Mouse (Mus musculus): ENCODE results near the gene Tsacc. TPM values are rescaled to one million over a fixed set of nuclear protein-coding genes. Genes with fewer than 3 reads are reported as not detected.

The Tsacc gene
- polyA plus RNA-seq, 1 experiment from 2014 or later = 9.1 TPM

DNA sequence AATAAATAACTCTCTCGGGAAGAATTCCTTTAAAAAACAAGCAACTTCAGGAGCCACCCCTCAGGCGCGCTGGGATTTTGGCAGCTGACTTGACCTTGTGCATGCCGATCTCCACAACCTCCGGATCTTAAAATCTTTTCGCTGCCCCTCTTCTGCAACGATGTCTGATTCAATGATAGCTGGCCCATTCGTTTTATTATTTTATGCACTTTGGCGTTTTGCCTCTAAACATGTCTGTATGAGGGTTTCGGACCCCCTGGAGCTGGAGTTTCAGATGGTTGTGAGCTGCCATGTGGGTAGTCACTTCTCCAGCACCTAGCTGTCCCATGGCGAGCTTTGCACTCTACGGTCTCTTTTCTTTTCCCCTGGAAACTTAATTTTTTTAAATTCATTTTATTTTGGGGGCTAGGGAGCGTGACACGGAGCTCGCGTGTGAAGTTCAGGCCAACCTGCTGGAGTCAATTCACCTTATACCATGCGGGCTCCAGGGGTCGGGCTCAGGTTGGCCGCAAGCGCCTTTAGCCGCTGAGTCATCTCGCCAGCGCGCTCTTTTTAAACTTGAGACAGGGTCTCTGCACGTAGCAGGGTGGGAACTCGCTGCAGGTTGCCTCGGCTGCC lies 38.7 kb upstream of the Tsacc start:
- Histone ChIP-seq H3K27ac (replicated peaks) (peak overlapping the region; percentile 95), H3K36me3 (ENCODE audit: control insufficient read depth, insufficient read depth, low read length) (peaks cover 3% of the 10 kb centered on the region; the same call in 1 of the 2 replicates), H3K4me2 (replicated peaks; ENCODE audit: low read depth) (peak overlapping the region; percentile 73), H3K9me3 (ENCODE audit: control insufficient read depth, low read length) (no peaks in the 10 kb centered on the region), H3K27me3 (ENCODE audit: control insufficient read depth, insufficient read depth, low read length) (no peaks in the 10 kb centered on the region), H3K4me1 (replicated peaks; ENCODE audit: control insufficient read depth, insufficient read depth) (peaks cover 3% of the 10 kb centered on the region; the same call in 1 of the 2 replicates), H3K9ac (ENCODE audit: low read length) (peak overlapping the region; percentile 90), H3K4me3 (ENCODE audit: low read depth, low read length) (peak overlapping the region; percentile 81)
- peak; percentile 30 for DNase-seq (ENCODE audit: low spot score)
- under 1% methylated on average over 27 of the region's 27 CpGs for WGBS
- TF ChIP-seq EP300 (optimal IDR thresholded peaks at IDR 0.05) (no peak), CTCF (IDR thresholded peaks at IDR 0.05; ENCODE audit: low read depth) (peak; percentile 26; the same call in 1 of the 2 replicates)
- ATAC-seq (ENCODE audit: low FRiP score, low TSS enrichment) = peak; percentile 35

- Histone ChIP-seq H3K9me3 (ENCODE audit: control insufficient read depth, low read length) (no peaks in the 10 kb centered on the region), H3K4me2 (replicated peaks; ENCODE audit: low read depth) (peak overlapping the region; percentile 73), H3K36me3 (ENCODE audit: control insufficient read depth, insufficient read depth, low read length) (peaks cover 3% of the 10 kb centered on the region; the same call in 1 of the 2 replicates), H3K9ac (ENCODE audit: low read length) (peak overlapping the region; percentile 90), H3K27ac (replicated peaks) (peak overlapping the region; percentile 95), H3K27me3 (ENCODE audit: control insufficient read depth, insufficient read depth, low read length) (no peaks in the 10 kb centered on the region), H3K4me3 (ENCODE audit: low read depth, low read length) (peak overlapping the region; percentile 81), H3K4me1 (replicated peaks; ENCODE audit: control insufficient read depth, insufficient read depth) (peaks cover 3% of the 10 kb centered on the region; the same call in 1 of the 2 replicates)
- TF ChIP-seq CTCF (IDR thresholded peaks at IDR 0.05; ENCODE audit: low read depth) (no peak), EP300 (optimal IDR thresholded peaks at IDR 0.05) (no peak)
- no peak for ATAC-seq (ENCODE audit: low FRiP score, low TSS enrichment)
- WGBS = 28% methylated on average over 3 of the region's 3 CpGs
- no peak for DNase-seq (ENCODE audit: low spot score)
Observed at GRCm38 (mm10) chr3:88334902-88335435, 38.2 kb upstream of the Tsacc start.

DNA sequence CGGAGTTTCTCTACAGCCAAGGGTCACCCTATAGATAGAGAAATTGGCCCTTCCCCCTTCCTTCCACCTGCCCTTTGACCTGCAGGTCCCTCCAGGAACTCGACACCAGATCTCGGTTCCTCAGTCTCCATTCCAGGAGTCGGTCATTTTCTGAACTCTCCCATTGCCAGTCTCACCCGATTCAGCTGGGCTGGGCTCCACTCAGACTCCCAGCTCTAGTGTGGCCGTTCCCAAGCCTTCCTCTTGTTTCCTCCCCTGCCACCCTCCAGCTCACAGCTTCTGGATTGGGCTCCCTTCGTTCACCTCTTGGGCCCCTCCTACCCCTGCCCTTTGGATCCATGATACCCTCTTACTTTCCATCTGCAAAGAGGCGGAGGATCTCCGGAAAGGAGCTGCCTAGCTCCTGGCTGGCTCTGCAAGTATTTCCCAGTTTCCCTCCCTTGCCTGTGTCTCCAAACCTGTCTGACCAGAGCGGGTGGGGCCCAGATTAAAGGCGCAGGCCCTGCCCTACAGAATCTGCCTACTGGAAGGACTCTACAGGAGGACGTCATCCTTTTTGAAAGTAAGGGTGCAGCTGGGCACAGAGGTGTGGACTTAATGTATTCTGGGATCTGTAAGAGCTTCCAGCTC lies 37.3 kb upstream of the Tsacc start:
- WGBS = 38% methylated on average over 12 of the region's 12 CpGs

GRCm38 (mm10) chr3:88331282-88331681 lies 34.5 kb upstream of the Tsacc start:
- H3K27me3 ChIP-seq (ENCODE audit: control insufficient read depth, insufficient read depth, low read length) = no peaks in the 10 kb centered on the region

More for the DNA sequence above, 37.3 kb upstream of the Tsacc start:
- DNase-seq (ENCODE audit: low spot score) = peak; percentile 91
- peak overlapping the region; percentile 95 for H3K27ac ChIP-seq (replicated peaks)
- H3K4me2 ChIP-seq (replicated peaks; ENCODE audit: low read depth) = peak overlapping the region; percentile 52
- H3K9ac ChIP-seq (ENCODE audit: low read length) = peak overlapping the region; percentile 63
- H3K4me3 ChIP-seq (ENCODE audit: low read depth, low read length) = peak overlapping the region; percentile 37
- peak; percentile 84 for ATAC-seq (ENCODE audit: low FRiP score, low TSS enrichment)
- peaks cover 3% of the 10 kb centered on the region; the same call in 1 of the 2 replicates for H3K4me1 ChIP-seq (replicated peaks; ENCODE audit: control insufficient read depth, insufficient read depth)
- H3K36me3 ChIP-seq (ENCODE audit: control insufficient read depth, insufficient read depth, low read length) = peaks cover 6% of the 10 kb centered on the region; the same call in 1 of the 2 replicates
- no peaks in the 10 kb centered on the region for H3K9me3 ChIP-seq (ENCODE audit: control insufficient read depth, low read length)
- H3K27me3 ChIP-seq (ENCODE audit: control insufficient read depth, insufficient read depth, low read length) = no peaks in the 10 kb centered on the region
- TF ChIP-seq CTCF (IDR thresholded peaks at IDR 0.05; ENCODE audit: low read depth) = no peak
- peak; percentile 77 for TF ChIP-seq EP300 (optimal IDR thresholded peaks at IDR 0.05)

GRCm38 (mm10) chr3:88328956-88329355 lies 32.2 kb upstream of the Tsacc start:
- H3K4me1 ChIP-seq (replicated peaks; ENCODE audit: control insufficient read depth, insufficient read depth) = peaks cover 3% of the 10 kb centered on the region; the same call in 1 of the 2 replicates
- WGBS = 53% methylated on average over 5 of the region's 5 CpGs
- DNase-seq (ENCODE audit: low spot score) = no peak

More at GRCm38 (mm10) chr3:88331282-88331681, 34.5 kb upstream of the Tsacc start:
- peak; percentile 74 for TF ChIP-seq CTCF (IDR thresholded peaks at IDR 0.05; ENCODE audit: low read depth)
- TF ChIP-seq EP300 (optimal IDR thresholded peaks at IDR 0.05) = no peak
- H3K9me3 ChIP-seq (ENCODE audit: control insufficient read depth, low read length) = no peaks in the 10 kb centered on the region
- 42% methylated on average over 2 of the region's 2 CpGs for WGBS
- H3K9ac ChIP-seq (ENCODE audit: low read length) = no peak overlapping the region
- no peak for ATAC-seq (ENCODE audit: low FRiP score, low TSS enrichment)
- H3K36me3 ChIP-seq (ENCODE audit: control insufficient read depth, insufficient read depth, low read length) = peaks cover 9% of the 10 kb centered on the region
- no peak overlapping the region for H3K4me2 ChIP-seq (replicated peaks; ENCODE audit: low read depth)
- no peaks in the 10 kb centered on the region for H3K4me1 ChIP-seq (replicated peaks; ENCODE audit: control insufficient read depth, insufficient read depth)
- H3K4me3 ChIP-seq (ENCODE audit: low read depth, low read length) = no peak overlapping the region
- peak; percentile 61 for DNase-seq (ENCODE audit: low spot score)
- H3K27ac ChIP-seq (replicated peaks) = no peak overlapping the region

More at GRCm38 (mm10) chr3:88328956-88329355, 32.2 kb upstream of the Tsacc start:
- TF ChIP-seq EP300 (optimal IDR thresholded peaks at IDR 0.05) (no peak), CTCF (IDR thresholded peaks at IDR 0.05; ENCODE audit: low read depth) (no peak)
- Histone ChIP-seq H3K4me3 (ENCODE audit: low read depth, low read length) (no peak overlapping the region), H3K36me3 (ENCODE audit: control insufficient read depth, insufficient read depth, low read length) (peaks cover 9% of the 10 kb centered on the region), H3K27me3 (ENCODE audit: control insufficient read depth, insufficient read depth, low read length) (no peaks in the 10 kb centered on the region), H3K9me3 (ENCODE audit: control insufficient read depth, low read length) (no peaks in the 10 kb centered on the region), H3K27ac (replicated peaks) (no peak overlapping the region), H3K9ac (ENCODE audit: low read length) (no peak overlapping the region), H3K4me2 (replicated peaks; ENCODE audit: low read depth) (no peak overlapping the region)
- no peak for ATAC-seq (ENCODE audit: low FRiP score, low TSS enrichment)

Data from stomach, postnatal 0 days (tissue).